Mouse (Mus musculus) embryo, embryonic 10 days (tissue): ENCODE results near the gene Bola2.

Experiments
- DNase-seq: peaks from one replicate; pipeline ENCODE4 v3.0.0-alpha.2; 2015; ENCODE audit warnings: low spot score

Bola2 gene

GRCm38 (mm10) chr7:126690737-126691136 lies 4.5 kb upstream of the Bola2 start:
- no peak for DNase-seq

GRCm38 (mm10) chr7:126691676-126692075 lies 3.5 kb upstream of the Bola2 start:
- DNase-seq: no peak

GRCm38 (mm10) chr7:126692426-126692825 lies 2.8 kb upstream of the Bola2 start:
- no peak for DNase-seq

GRCm38 (mm10) chr7:126693256-126693655 lies 1.9 kb upstream of the Bola2 start:
- DNase-seq: peak; percentile 89

- no peak for DNase-seq
These were observed 1.4 kb upstream of the Bola2 start for GRCm38 (mm10) chr7:126693781-126694180.

- DNase-seq: peak; percentile 64
These were observed 655 bp upstream of the Bola2 start for GRCm38 (mm10) chr7:126694441-126695051.

GRCm38 (mm10) chr7:126695631-126696207 lies 518 bp downstream of the Bola2 start, which contains the start of gene Slx1b:
Gene Slx1b, minus strand, starts transcription at chr7:126695784.
- DNase-seq: peak; percentile 98

- DNase-seq: no peak
These were observed 1.1 kb downstream of the Bola2 start for GRCm38 (mm10) chr7:126696303-126696702.

- no peak for DNase-seq
These were observed 1.7 kb downstream of the Bola2 start for GRCm38 (mm10) chr7:126696886-126697285.

GRCm38 (mm10) chr7:126697838-126698237 lies 2.6 kb downstream of the Bola2 start:
- DNase-seq: no peak

- no peak for DNase-seq
These were observed 5.1 kb downstream of the Bola2 start for GRCm38 (mm10) chr7:126700063-126701015.

GRCm38 (mm10) chr7:126701070-126701469 lies 5.9 kb downstream of the Bola2 start:
- peak; percentile 97 for DNase-seq

- DNase-seq: no peak
These were observed 6.6 kb downstream of the Bola2 start for GRCm38 (mm10) chr7:126701559-126702357.

- no peak for DNase-seq
These were observed 7.2 kb downstream of the Bola2 start for GRCm38 (mm10) chr7:126702358-126702757.

- no peak for DNase-seq
These were observed 7.9 kb downstream of the Bola2 start for GRCm38 (mm10) chr7:126702861-126703756.

- DNase-seq: no peak
These were observed 8.5 kb downstream of the Bola2 start for GRCm38 (mm10) chr7:126703757-126704077.

GRCm38 (mm10) chr7:126704121-126704980 lies 9.2 kb downstream of the Bola2 start:
- peak; percentile 78 for DNase-seq

- DNase-seq: no peak
These were observed 12.4 kb downstream of the Bola2 start, which contains the start of gene Coro1a for GRCm38 (mm10) chr7:126707442-126708174. Gene Coro1a, minus strand, starts transcription at chr7:126707787.
